Mouse (Mus musculus) left cerebral cortex, adult 9 months (tissue): ENCODE measurements around the gene Pip4k2c.
"Not testable (repeated sequence)": the region's sequence is repeated elsewhere in the genome, so short reads cannot be mapped to it uniquely, and the experiment has no call there.

ENCODE experiments used
- DNase-seq, 2 experiments: peaks; one replicate each; pipeline ENCODE4 v3.0.0; 2022; ENCODE audit warnings: low spot score in 2 of 2

Pip4k2c gene

GRCm38 (mm10) chr10:127209928-127210570, 1.3 kb downstream of the Pip4k2c start:
- peak in 1 of 2 experiments; percentile 76 for DNase-seq

GRCm38 (mm10) chr10:127208921-127209320, 2.5 kb downstream of the Pip4k2c start:
- peak in 1 of 2 experiments; percentile 65 for DNase-seq

- DNase-seq, result no peak
These were observed 6.0 kb downstream of the Pip4k2c start for GRCm38 (mm10) chr10:127205373-127205772.

- DNase-seq, result no peak
These were observed 6.8 kb downstream of the Pip4k2c start for GRCm38 (mm10) chr10:127204589-127204988.

- no peak for DNase-seq
These were observed 8.3 kb downstream of the Pip4k2c start for GRCm38 (mm10) chr10:127203106-127203505.

- DNase-seq, result no peak
These were observed 11.1 kb downstream of the Pip4k2c start for GRCm38 (mm10) chr10:127200279-127200678.

GRCm38 (mm10) chr10:127199474-127199873, 11.9 kb downstream of the Pip4k2c start:
- no peak for DNase-seq

- no peak for DNase-seq
These were observed 12.3 kb downstream of the Pip4k2c start for GRCm38 (mm10) chr10:127199068-127199467.

- DNase-seq, result no peak
These were observed 12.9 kb downstream of the Pip4k2c start for GRCm38 (mm10) chr10:127198492-127198891.

GRCm38 (mm10) chr10:127197505-127198110, 13.8 kb downstream of the Pip4k2c start:
- DNase-seq, result no peak

GRCm38 (mm10) chr10:127197104-127197503, 14.3 kb downstream of the Pip4k2c start:
- no peak for DNase-seq

GRCm38 (mm10) chr10:127196392-127196791, 15.0 kb downstream of the Pip4k2c start:
- DNase-seq, result peak in 1 of 2 experiments; percentile 68

- DNase-seq, result no peak
These were observed 15.9 kb downstream of the Pip4k2c start, which contains the start of gene Dtx3 for GRCm38 (mm10) chr10:127195328-127196129. Dtx3 (minus strand) TSS chr10:127195728.

- DNase-seq, result no peak
These were observed 16.7 kb downstream of the Pip4k2c start for GRCm38 (mm10) chr10:127194428-127195327.

GRCm38 (mm10) chr10:127193011-127193410, 18.4 kb downstream of the Pip4k2c start:
- DNase-seq, result no peak

GRCm38 (mm10) chr10:127192057-127192328, 19.4 kb downstream of the Pip4k2c start:
- not testable (repeated sequence) for DNase-seq

GRCm38 (mm10) chr10:127191191-127192056, 20.0 kb downstream of the Pip4k2c start:
- no peak for DNase-seq

- no peak for DNase-seq
These were observed 20.8 kb downstream of the Pip4k2c start for GRCm38 (mm10) chr10:127190398-127191190.

GRCm38 (mm10) chr10:127189651-127190381, 21.6 kb downstream of the Pip4k2c start, which contains the start of gene Arhgef25:
Arhgef25 (minus strand) TSS chr10:127190083.
- no peak for DNase-seq
